Mouse (Mus musculus) adrenal gland, adult 18-20 months (tissue): ENCODE results near the gene Rgl2. TPM values are rescaled to one million over a fixed set of nuclear protein-coding genes. Genes with fewer than 3 reads are reported as not detected.
"Not testable (repeated sequence)": the region's sequence is repeated elsewhere in the genome, so short reads cannot be mapped to it uniquely, and the experiment has no call there.

ENCODE experiments used
- DNase-seq, 2 experiments: peaks; one replicate each; pipeline ENCODE4 v3.0.0; 2021 to 2022; ENCODE audit warnings: low spot score in 2 of 2
- total RNA-seq, 2 experiments: library from RNA; stranded (reverse); gene quantifications; 1 replicate in 1 of 2; 2 replicates in 1 of 2; pipeline ENCODE4 v1.2.3; 2021

The Rgl2 gene
- total RNA-seq, 2 experiments from 2014 or later: 42.8 to 46.3 TPM

DNA sequence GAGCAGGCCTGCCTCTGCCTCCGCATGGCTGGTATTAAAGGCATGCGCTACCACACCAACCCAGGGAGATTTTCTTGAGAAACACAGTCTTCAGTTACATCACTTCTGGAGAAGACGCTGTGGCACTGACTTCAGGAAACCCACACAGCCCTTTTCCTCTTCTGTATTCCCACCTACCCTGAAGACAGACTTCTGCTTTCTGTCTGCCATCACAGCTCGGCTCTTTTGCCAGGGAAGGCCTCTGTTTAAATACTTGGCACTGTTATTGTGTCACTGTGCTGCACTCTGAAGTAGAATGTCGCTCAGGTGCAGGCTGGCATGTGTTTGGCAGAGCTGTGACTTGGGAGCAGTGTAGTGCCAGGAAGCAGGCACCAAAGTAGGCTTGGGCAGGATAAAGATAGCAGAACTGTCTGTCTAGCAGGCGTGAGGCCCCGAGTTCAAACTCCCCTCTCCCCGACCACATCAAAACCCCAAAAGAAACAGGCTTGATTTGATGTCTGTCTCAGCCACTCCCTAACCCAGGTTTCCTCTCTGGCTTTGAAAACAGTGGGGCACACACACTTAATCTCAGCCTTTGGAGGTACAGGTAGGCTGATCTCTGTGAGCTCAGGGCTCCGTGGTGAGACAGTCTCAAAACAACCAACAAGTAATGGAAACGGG is 18.2 kb downstream of the Rgl2 start:
- no peak for DNase-seq

DNA sequence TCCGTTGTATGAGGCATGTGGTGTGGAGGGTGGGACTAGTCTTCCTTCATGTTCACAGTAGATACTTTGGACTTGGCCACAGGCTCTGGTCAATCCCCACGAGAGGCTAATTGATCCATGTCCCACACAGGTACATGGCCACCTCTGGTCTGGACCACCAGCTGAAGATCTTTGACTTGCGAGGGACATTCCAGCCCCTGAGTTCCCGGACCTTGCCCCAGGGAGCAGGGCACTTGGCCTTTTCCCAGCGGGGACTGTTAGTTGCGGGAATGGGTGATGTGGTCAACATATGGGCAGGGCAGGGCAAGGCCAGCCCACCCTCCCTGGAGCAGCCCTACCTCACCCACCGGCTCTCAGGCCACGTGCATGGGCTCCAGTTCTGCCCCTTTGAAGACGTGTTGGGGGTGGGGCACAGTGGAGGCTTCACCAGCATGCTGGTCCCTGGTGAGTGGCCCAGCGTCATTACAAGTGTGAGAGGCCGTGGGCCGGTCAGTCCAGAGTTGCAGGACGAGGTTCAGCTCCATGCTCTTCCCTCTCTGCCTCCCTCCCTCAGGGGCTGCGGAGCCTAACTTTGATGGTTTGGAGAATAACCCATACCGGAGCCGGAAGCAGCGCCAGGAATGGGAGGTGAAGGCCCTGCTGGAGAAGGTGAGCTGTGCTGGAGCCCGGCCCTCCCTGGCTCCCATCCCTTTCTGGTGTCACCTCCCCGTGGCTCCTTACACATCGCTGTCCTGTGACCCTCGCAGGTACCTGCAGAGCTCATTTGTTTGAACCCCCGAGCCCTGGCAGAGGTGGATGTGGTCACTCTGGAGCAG is 19.0 kb downstream of the Rgl2 start:
- peak in 1 of 2 experiments; percentile 21 for DNase-seq

DNA sequence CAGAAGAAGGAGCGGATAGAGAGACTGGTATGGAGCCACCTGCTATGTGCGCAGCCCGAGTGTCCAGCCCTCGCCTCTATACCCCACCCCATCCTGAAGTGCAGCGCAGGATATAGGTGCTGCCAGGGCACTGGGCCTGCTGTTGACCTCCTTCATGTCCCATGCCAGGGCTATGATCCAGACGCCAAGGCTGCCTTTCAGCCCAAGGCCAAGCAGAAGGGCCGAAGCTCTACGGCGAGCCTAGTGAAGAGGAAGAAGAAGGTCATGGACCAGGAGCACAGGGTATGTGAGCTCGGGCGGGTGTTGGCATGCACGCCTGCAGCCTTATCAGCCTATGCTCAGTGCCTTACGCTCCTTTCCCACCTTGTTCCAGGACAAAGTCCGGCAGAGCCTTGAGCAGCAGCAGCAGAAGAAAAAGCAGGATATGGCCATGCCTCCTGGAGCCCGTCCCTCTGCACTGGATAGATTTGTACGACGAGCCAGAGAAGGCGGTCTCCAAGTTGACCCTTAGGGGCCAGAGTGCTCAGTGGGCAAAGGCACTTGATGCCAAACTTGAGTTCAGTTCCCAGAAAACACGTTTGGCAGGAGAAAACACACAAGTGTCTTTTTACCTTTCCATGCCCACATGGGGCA is 19.7 kb downstream of the Rgl2 start:
- DNase-seq: peak in 1 of 2 experiments; percentile 22

DNA sequence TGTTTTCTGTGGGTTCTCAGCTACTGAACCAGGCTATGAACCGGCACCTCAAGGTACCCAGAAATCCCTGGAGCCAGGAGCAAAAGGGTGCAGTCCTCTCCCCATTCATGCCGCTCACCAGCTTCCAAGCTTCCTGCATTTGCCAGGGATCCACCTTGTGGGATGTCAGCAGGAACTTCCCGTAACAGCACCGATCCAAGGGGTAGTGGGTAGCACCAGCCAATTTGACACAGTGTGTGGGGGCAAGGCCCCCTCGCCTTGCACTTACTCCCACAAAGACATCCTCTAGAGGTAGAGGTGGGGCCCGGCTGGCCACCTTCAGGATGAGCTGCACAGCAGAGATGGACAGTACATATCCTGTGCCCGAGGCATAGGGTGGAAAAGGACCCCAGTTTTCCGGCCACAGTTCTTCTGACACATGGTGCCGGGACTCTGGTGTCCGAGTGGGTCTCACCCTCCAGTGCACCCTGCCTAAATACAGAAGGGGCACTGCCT is 20.8 kb downstream of the Rgl2 start:
- peak in 1 of 2 experiments; percentile 22 for DNase-seq

DNA sequence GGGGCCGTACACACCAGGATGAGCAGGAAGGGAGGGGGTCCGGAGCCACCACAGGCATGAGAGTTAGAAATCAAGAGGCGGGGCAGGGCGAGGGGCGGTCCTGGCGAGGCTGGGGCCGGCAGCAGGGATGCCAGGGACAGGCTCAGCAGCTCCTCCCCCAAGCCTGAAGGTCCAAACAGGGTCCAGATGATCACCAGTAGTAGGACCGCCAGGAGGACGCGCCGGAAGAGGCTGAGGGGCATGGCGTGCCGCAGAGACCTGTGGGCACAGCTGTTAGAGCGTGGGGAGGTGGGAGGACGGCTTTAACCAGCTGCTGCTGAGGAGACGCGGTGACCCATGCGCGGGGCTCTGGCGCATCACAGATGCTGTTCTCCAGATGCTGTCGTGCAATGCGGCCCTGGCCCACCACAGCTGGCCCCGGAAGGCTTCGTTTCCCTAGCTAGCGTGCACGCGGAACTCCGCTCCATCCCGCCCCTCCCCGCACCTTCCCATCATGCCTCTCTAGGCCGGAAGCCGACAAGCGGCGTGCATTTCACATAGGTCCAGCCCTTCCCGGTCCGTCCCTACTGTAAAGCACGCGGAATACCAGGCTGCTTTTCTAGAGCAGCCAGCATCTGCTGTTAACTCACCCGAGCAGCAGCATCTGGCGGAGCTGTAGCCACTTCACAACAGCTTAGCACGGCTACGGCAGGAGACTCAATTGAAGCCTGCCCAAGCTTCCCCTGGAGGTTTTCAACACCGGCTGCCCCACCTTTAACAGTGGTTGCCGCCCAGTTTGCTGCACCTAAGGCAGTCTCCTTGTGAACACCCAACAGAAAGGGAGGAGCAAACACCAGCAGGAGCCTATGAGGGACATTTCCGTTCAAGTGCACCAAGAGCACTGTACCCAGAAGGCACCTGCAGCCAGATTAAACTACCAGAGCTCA is 21.9 kb downstream of the Rgl2 start, which contains the start of gene B3galt4:
Gene B3galt4, minus strand, starts transcription at position 468 of the 926 bp plus-strand sequence.
- DNase-seq: peak; percentile 64 to 66

DNA sequence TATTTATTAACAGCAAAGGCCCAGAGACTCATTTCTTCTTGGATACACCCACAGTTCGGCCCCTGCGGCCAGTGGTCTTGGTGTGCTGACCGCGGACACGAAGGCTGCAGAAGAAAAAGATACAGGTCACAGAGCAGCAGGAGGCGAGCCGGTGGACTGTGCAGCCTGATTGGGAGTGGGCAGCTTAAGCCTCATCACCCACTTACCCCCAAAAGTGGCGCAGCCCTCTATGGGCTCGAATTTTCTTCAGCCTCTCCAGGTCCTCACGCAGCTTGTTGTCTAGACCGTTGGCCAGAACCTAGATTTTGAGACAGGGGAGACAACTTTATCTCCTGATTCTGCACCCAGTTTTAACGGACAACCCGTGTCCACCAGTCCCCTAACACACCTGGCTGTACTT is 22.7 kb downstream of the Rgl2 start:
- not testable (repeated sequence) for DNase-seq

DNA sequence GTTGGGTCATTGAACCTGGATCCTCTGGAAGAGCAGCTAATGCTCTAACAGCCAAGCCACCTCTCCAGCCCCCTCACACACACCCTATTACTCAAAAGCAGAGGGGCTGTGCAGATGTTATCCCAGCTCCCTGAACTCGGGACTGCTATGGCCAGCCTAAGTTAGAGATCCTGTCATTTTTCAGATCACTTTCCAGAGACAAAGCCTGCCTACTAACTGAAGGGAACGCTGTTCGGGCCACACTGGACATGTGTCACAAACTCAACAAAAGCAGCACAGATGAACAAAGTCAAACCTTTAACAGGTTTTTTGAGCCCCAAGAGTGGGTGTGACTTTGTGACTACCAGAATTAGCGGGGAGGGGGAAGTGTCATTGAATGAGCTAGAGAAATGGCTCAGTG is 23.5 kb downstream of the Rgl2 start:
- DNase-seq: no peak

DNA sequence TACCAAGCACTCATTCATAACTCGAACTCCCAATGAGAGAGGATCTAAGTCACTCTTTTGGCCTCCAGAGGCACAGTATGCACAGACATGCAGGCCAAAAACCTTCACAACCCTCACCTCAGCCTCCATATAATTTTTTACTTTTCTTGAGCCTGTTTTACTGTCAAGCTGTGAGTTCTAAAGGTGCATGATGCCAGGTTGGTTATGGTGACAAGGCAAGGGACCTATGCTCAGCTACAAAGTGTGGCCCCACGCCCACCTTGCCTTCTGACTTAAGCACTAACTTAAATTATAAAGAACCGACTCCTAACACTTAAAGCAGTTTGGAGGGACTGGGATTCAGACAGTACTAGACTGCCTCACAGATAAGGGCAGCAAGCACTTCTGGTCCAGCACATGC is 24.0 kb downstream of the Rgl2 start:
- no peak for DNase-seq

DNA sequence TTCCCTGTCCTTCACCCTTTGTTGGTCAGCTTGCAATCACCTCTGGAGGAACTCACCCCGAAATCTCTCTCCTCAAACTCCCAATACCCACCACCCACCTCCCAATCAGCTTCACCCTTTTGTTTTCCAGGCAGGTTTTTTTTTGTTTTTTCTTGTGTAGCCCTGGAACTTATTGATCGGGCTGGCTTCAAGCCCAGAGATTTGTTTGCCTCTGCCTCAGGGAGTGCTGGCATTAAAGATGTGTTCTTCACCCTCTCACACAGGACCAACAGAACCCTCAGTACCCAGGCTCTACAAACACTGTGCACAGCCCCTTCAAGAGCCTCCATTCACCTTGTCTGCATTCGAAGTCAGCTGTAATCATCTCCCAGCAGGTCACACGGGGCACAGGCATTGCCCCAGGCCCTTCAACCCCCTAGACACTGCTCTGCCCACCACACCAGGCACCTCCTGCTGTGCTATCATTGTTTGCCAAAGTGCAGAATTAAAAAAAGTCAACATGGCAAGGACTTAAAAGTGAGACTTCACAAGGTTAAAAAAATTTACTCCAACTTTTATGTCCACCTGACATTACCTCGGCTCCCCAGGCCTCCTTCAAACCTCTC is 24.7 kb downstream of the Rgl2 start:
- DNase-seq: no peak

DNA sequence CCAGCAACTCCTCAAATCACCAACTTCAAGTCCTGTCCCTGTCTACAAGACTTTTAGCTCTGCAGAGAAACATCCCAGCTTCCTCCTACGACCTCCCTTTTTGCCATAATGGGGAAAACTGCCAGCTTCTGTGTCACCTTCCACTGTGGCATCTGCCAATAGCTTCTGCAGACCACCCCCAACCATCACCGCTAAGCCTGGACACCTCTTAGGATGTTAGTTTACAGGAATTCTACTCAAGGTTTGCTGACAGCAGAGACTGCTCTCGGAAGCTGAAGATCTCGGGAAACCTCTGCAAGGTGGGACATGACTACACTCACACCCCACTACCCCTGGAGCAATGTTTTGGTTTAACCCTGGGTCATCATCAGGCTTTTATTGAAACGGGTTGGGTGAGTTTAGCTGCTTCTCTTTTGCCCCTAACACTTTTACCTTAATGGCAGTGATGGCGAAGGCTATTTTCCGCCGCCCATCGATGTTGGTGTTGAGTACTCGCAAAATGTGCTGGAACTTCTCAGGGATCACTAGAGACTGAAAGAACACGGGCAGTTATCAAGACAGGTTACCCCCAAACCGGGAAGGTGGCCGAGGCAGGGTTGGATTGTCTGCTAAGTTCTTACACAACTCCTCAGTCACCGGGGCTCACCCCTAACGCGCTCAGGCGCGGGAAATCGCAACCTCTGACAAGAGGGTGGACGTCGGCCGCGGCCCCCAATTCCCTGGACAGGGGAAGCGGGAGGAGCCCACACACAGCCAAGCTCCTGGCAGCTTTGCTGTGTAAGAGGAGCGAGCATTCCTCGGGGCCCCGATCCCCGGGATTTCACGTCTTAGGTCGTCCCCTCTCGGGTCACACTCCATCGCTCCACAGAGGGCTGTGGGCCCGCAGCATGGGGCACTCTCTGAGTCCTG is 25.6 kb downstream of the Rgl2 start:
- peak in 1 of 2 experiments; percentile 56 for DNase-seq

DNA sequence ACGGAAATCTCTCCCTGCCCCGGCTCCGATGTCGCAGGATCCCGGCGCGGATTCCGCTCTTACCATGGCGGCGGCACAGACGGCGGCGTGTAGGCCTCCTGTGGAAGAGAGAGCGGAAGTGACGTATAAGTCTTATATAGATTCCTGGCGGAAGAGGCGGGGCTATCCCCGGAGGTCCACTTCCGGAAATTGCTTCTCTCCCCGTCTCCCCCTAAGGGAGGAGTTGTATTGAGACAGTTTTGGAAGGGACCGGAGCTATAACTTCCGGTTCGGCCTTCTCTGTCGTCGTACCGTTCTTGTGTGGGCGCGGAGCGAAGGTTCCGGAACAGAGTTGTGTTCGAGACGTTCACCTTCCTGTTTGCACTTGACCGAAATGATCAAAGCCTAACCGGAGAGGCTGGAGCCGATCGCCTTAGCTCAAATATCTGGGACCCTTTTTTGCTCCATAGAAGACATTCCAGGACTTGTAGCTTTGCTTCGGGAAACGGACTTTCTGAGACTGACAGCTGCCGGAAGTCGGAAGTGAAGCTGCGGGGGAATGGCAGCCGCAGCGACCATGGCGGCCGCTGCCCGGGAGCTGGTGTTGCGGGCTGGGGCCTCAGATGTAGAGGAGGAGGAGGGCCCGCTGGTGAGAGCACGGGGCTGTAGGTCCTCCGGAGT is 26.3 kb downstream of the Rgl2 start, which contains the start of the genes Vps52 and Rps18:
Gene Vps52, plus strand, starts transcription at position 258 of the 660 bp plus-strand sequence.
Gene Rps18, minus strand, starts transcription at position 447 of the 660 bp plus-strand sequence.
- peak; percentile 92 to 95 for DNase-seq

DNA sequence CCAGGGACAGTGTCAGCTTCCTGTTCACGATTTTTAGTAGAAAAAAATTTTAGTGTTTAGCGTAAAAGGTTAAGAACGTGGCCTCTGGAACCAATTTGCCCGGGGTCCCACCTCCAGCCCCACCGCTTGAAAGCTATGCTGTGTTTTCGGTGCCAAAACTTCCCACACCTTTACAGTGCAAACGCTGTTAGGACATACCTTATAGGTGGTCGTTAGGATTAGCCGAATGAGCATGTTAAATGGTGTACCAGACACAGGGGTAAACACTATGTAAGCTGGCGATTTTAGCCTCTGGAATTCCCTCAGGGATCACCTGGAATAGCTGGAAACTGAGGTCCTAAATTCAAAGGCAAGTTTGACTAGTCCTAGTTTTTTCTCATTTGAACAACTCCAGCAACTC is 27.0 kb downstream of the Rgl2 start:
- no peak for DNase-seq

DNA sequence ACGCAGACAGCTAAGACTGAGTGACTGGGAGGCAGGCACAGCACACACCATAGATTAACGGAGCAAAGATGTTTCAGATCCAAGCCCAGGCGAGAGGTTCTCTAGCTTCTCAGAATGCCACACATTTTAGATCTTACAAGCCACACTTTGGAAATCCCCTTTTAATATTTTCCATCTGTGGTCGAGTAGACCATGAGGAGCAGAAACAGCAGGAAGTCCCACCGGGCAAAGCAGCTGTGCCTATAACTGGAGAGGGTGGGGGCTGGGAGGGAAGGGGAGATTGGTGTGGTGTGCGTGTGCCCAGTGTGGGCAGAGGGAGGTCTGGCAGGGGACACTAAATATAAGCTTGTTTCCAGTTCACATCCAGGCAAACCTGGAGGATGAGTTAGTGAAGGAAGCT is 28.1 kb downstream of the Rgl2 start:
- no peak for DNase-seq

DNA sequence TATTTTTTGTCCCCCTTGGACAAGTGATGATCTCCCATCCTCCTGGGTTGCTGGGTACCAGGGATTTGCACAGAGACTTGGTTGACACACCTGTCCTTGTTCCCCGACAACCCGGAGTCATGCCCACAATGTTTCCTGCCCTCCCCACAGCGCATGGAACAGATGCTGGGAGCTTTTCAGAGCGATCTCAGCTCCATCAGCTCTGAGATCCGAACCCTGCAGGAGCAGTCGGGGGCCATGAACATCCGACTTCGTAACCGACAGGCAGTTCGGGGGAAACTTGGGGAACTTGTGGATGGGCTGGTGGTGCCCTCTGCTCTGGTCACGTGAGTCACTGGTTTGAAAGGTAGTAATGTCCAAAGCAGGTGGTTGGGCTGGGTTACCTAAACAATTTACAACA is 29.1 kb downstream of the Rgl2 start:
- no peak for DNase-seq

DNA sequence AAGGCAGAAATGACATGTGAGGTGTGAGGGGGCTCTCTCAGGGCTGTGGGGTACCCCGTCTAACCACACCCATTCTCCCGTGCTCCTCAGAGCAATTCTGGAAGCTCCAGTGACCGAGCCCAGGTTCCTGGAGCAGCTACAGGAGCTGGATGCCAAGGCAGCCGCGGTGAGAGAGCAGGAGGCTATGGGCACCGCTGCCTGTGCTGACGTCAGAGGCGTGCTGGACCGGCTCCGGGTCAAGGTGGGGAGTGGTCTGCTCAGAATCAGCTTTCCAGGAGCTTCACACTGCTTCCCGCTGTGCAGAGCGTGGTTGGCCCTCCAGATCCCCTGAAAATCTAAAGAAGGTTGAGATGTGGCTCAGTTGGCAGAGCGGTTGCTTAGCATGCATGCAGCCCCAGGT is 29.8 kb downstream of the Rgl2 start:
- DNase-seq: no peak

DNA sequence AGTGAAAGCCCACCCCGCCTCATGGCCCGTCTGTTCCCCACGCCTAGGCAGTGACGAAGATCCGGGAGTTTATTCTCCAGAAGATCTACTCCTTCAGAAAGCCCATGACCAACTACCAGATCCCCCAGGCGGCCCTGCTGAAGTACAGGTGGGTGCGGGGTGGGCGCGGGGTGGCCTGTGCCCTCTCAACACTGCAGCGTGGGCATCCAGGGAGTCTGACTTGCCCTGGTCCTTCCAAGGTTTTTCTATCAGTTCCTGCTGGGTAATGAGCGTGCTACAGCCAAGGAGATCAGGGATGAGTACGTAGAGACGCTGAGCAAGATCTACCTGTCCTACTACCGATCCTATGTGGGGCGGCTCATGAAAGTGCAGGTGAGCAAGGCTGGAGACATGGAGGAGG is 30.6 kb downstream of the Rgl2 start:
- DNase-seq: no peak

DNA sequence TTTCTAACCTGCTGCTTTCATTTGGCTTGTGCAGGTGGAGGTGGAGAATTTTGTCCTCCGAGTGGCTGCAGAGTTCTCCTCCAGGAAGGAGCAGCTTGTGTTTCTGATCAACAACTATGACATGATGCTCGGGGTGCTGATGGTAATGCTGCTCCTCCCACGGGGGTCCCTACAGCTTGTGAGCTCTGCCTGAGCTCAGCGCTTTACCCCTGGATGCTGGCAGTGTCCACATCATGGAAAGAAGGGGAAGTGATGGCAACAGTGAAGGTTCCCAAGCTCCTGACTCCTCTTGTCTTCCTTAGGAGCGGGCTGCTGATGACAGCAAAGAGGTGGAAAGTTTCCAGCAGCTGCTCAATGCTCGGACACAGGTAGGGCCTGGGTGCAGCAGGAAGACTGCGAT is 33.5 kb downstream of the Rgl2 start:
- DNase-seq: no peak

DNA sequence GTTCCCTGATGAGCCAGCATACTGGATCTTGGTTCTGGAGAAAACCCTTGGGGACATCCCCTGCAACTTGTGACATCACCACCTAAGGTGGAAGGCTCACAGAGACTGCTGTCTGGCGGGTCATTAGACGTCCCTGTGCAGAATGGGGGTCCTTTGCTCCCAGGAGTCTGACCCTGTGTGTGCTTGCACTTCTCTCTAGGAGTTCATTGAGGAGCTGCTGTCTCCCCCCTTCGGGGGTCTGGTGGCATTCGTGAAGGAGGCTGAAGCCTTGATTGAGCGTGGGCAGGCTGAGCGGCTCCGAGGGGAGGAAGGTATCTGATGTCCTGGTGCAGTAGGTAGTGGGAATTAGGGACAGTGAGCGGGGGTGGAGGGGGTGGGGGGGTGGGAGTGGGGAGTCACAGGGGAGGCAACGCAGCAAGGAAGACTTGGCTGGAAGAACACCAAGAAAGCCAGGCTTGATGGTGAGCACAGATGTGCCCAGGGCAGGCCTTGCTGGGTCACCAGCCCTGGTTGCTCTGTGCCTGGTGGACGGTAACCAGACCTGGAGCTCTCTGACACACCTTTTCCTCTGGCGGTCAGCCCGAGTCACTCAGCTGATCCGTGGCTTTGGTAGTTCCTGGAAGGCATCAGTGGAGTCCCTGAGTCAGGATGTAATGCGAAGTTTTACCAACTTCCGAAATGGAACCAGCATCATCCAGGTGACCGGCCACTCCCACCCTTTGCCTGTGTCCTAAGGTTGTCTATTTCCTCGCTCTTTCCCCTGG is 35.9 kb downstream of the Rgl2 start:
- DNase-seq: no peak
